Mouse (Mus musculus) midbrain, embryonic 16.5 days (tissue): ENCODE results near the gene 2810408A11Rik. TPM values are rescaled to one million over a fixed set of nuclear protein-coding genes. Genes with fewer than 3 reads are reported as not detected.
"Not testable (repeated sequence)": the region's sequence is repeated elsewhere in the genome, so short reads cannot be mapped to it uniquely, and the experiment has no call there.

Experiments used
- ATAC-seq: fragments of 200-750 bp; cut with Nextera tagmentation; 2 replicates; pipeline ENCODE4 v1.8.0; 2017; ENCODE audit warnings: moderate TSS enrichment
- H3K27ac ChIP-seq: fragments of 300-500 bp; sonication (generic); 2 replicates; pipeline ENCODE4 v1.5.1; 2014; ENCODE audit warnings: mild to moderate bottlenecking, low read length, mixed read lengths
- H3K27me3 ChIP-seq: fragments of 300-500 bp; sonication (generic); 2 replicates; pipeline ENCODE4 v1.6.1; 2014; ENCODE audit warnings: low read depth, low read length, mixed read lengths; ENCODE audit not compliant: control insufficient read depth, insufficient read depth
- H3K36me3 ChIP-seq: fragments of 300-500 bp; sonication (generic); 2 replicates; pipeline ENCODE4 v1.6.1; 2014; ENCODE audit warnings: mild to moderate bottlenecking, low read length, moderate library complexity, mixed read lengths; ENCODE audit not compliant: control insufficient read depth, insufficient read depth
- H3K4me1 ChIP-seq: fragments of 300-500 bp; sonication (generic); 2 replicates; pipeline ENCODE4 v1.6.1; 2014; ENCODE audit warnings: mild to moderate bottlenecking, low read length, mixed read lengths; ENCODE audit not compliant: control insufficient read depth, insufficient read depth
- H3K4me2 ChIP-seq: fragments of 300-500 bp; sonication (generic); 2 replicates; pipeline ENCODE4 v1.6.1; 2014; ENCODE audit warnings: mild to moderate bottlenecking, low read length, mixed read lengths
- H3K4me3 ChIP-seq: fragments of 300-500 bp; sonication (generic); 2 replicates; pipeline ENCODE4 v1.5.1; 2014; ENCODE audit warnings: low read depth, mild to moderate bottlenecking, low read length, moderate library complexity, mixed read lengths
- H3K9ac ChIP-seq: fragments of 300-500 bp; sonication (generic); 2 replicates; pipeline ENCODE4 v1.6.1; 2014; ENCODE audit warnings: low read depth, low read length, mixed read lengths
- H3K9me3 ChIP-seq: fragments of 300-500 bp; sonication (generic); replicated peaks from 2 replicates; pipeline ENCODE4 v1.6.1; 2014; ENCODE audit warnings: mild to moderate bottlenecking, low read length, mixed read lengths; ENCODE audit not compliant: control insufficient read depth, poor library complexity, severe bottlenecking
- WGBS: fragments of 180-500 bp; shearing (Covaris S2); extraction: QIAGEN DNeasy Blood & Tissue Kit; methylation state at CpG from one replicate; pipeline ENCODE4 v1.1.7; 2014; 5-methylcytosine and 5-hydroxymethylcytosine counted together
- polyA plus RNA-seq: library from polyadenylated mRNA; unstranded; fragments of >200 nt; fragmentation: Nextera tagmentation; extraction: Ambion mirVana; gene quantifications from 2 replicates; pipeline ENCODE4 v1.2.1, GENCODE M21; 2015

The 2810408A11Rik gene
- polyA plus RNA-seq, 1 experiment from 2014 or later, result 6.6 TPM

DNA sequence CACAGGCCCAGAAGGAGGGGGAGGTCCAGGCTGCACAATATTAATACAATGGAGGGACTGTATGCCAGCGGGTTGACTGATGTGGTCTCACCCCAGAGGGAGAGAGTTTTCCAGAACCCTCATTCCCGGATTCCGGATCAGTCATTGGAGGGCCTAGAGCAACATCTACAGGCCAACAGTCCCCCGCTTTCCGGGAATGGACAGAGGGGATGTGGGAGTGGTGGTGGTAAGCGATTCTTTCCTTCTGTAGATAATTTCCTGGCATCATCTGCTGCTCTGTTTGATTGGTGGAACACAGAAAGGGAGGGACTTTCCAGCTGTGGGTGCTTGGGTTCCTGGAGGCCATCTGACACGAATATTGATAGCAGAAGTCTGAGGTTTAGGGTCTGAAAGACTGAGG lies 24.6 kb downstream of the 2810408A11Rik start:
- WGBS, result 82% methylated on average over 7 of the region's 7 CpGs
- ATAC-seq, result no peak
- H3K36me3 ChIP-seq, result no peaks in the 10 kb centered on the region

DNA sequence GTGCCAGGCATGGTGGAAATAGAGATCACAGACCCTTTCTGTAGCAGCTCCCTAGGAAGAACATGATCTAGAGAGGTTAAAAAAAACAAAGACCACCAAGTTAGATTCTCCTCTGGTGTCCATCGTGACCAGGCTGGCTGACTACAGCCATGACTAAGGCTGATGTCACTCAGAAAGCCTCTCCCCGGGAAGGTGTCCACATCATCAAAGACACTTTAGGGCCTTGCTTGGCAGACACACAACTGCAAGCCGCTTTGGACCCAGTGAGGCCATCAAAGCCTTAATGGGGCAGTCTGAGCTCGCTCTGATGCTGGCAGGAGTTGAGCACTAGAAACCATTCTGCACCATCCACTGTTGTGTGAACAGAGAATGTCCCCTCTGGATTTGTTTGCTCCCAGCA lies 28.3 kb downstream of the 2810408A11Rik start:
- no peak overlapping the region for H3K4me2 ChIP-seq
- H3K4me1 ChIP-seq, result 0 out of 2 replicates have a peak, but pooled peaks cover 2% of the 10 kb centered on the region
- H3K27ac ChIP-seq, result no peak overlapping the region
- no peak for ATAC-seq
- H3K27me3 ChIP-seq, result no peaks in the 10 kb centered on the region
- H3K4me3 ChIP-seq, result no peak overlapping the region
- H3K9ac ChIP-seq, result no peak overlapping the region
- H3K36me3 ChIP-seq, result no peaks in the 10 kb centered on the region
- WGBS, result 81% methylated on average over 4 of the region's 4 CpGs
- no peaks in the 10 kb centered on the region for H3K9me3 ChIP-seq

More for the DNA sequence above, 24.6 kb downstream of the 2810408A11Rik start:
- Histone ChIP-seq H3K9ac (no peak overlapping the region), H3K4me2 (no peak overlapping the region), H3K9me3 (no peaks in the 10 kb centered on the region), H3K27me3 (no peaks in the 10 kb centered on the region; the same call in 1 of the 2 replicates), H3K4me1 (peaks cover 6% of the 10 kb centered on the region; the same call in 1 of the 2 replicates), H3K4me3 (no peak overlapping the region), H3K27ac (no peak overlapping the region)

DNA sequence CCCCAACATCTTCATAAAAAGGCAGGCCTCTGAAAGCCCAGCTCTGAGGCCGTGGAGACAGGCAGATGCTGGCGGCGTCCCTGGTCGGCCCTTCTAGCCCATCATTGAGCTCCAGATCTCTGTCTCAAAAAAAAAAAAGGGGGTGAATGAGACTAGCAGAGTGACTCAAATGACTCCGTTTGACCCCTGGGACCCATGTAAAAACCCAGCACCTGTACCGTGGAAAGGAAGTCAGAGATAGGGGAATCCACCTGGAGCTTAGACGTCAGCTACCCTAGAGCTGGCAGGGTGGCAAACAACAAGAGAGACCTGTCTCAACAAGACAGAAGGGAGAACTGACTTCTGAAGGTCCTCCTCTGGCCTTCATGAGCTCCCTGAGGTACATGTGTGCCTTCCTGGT lies 29.0 kb downstream of the 2810408A11Rik start:
- Histone ChIP-seq H3K9ac (no peak overlapping the region), H3K4me2 (no peak overlapping the region), H3K36me3 (no peaks in the 10 kb centered on the region), H3K4me1 (no peaks in the 10 kb centered on the region), H3K9me3 (no peaks in the 10 kb centered on the region), H3K27me3 (no peaks in the 10 kb centered on the region), H3K27ac (no peak overlapping the region), H3K4me3 (no peak overlapping the region)
- 90% methylated on average over 7 of the region's 7 CpGs for WGBS
- no peak for ATAC-seq

DNA sequence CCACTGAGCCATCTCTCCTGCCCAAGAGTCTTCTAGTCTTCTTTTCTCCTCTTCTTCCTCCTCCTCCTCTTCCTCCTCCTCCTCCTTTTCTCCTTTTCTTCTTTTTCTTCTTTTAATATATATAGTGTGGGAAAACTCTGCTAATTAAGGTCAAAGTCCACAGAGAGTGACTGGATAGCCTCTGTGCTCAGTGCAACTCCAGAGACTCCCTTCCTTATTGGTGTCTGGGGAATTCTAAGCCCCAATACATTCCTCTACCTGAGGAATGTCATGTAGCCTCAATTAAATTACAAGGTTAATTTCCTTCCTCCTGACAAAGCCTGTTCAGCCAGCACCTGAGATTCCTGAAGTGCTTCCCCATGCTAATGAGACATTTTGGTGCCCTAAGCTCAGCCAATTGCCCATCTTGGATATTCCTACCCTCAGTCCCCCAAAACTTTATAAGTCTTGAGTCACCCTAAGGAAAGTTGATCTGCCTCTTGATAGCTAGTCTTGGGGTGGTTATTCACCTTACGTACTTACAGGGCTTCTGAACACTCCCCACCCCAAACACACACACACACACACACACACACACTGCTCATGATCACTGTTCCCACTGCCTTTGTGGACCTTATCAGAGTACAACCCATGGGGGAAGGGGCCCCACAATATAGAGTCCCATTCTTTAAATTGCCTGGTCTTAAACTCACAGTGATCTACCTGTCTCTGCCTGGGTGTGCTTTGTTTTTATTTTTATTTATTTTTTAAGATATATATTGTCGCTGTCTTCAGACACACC lies 30.3 kb downstream of the 2810408A11Rik start:
- no peak overlapping the region for H3K4me2 ChIP-seq
- 92% methylated on average over 2 of the region's 2 CpGs for WGBS
- H3K9ac ChIP-seq, result no peak overlapping the region
- no peak for ATAC-seq
- H3K27ac ChIP-seq, result no peak overlapping the region
- no peak overlapping the region for H3K4me3 ChIP-seq
- no peaks in the 10 kb centered on the region for H3K4me1 ChIP-seq
- H3K9me3 ChIP-seq, result no peaks in the 10 kb centered on the region
- no peaks in the 10 kb centered on the region for H3K36me3 ChIP-seq
- no peaks in the 10 kb centered on the region for H3K27me3 ChIP-seq

DNA sequence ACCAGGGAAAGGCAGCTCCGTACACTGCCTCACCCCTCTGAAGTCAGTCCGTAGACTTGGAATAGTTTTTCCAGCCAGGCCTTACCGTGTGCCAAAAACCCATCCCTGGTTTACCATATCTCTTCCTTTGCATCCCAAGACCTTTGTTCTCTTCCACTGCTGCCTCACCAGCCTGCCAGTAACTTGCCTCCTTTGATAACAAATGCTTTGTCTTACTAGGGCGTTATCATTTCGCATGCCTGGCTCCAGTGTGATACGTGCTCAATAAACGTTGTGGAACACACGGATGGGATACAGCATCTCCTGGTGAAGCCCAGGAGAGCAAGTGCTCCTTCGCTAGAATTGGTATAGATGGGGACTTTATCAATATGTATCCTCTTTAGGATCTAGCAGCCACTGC lies 33.5 kb downstream of the 2810408A11Rik start:
- no peak overlapping the region for H3K9ac ChIP-seq
- WGBS, result 77% methylated on average over 9 of the region's 9 CpGs

DNA sequence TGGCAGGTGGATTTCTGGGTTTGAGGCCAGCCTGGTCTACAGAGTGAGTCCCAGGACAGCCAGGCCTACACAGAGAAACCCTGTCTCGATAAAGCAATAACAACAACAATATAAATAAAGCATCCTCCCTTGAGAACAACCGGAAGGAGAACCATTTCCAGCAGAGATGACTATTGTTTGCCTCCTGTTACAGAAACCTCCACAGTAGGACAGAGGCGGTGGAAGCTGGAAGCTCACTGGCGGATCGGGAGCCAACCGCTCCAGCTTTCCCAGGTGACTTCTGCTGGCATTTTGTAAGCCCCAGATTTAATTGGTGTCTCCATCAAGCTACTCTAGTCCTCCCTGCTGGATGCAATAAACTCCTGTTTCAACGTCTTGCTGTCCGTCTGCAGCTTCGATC lies 35.2 kb downstream of the 2810408A11Rik start:
- H3K4me1 ChIP-seq, result no peaks in the 10 kb centered on the region
- H3K4me2 ChIP-seq, result no peak overlapping the region
- 78% methylated on average over 9 of the region's 9 CpGs for WGBS
- ATAC-seq, result no peak
- no peak overlapping the region for H3K27ac ChIP-seq
- no peaks in the 10 kb centered on the region for H3K9me3 ChIP-seq
- H3K9ac ChIP-seq, result no peak overlapping the region
- no peaks in the 10 kb centered on the region for H3K36me3 ChIP-seq
- no peak overlapping the region for H3K4me3 ChIP-seq
- no peaks in the 10 kb centered on the region for H3K27me3 ChIP-seq

More for the DNA sequence above, 33.5 kb downstream of the 2810408A11Rik start:
- no peak overlapping the region for H3K27ac ChIP-seq
- no peak overlapping the region for H3K4me2 ChIP-seq
- H3K36me3 ChIP-seq, result no peaks in the 10 kb centered on the region
- no peaks in the 10 kb centered on the region for H3K4me1 ChIP-seq
- ATAC-seq, result no peak
- no peaks in the 10 kb centered on the region for H3K27me3 ChIP-seq
- no peak overlapping the region for H3K4me3 ChIP-seq
- no peaks in the 10 kb centered on the region for H3K9me3 ChIP-seq

DNA sequence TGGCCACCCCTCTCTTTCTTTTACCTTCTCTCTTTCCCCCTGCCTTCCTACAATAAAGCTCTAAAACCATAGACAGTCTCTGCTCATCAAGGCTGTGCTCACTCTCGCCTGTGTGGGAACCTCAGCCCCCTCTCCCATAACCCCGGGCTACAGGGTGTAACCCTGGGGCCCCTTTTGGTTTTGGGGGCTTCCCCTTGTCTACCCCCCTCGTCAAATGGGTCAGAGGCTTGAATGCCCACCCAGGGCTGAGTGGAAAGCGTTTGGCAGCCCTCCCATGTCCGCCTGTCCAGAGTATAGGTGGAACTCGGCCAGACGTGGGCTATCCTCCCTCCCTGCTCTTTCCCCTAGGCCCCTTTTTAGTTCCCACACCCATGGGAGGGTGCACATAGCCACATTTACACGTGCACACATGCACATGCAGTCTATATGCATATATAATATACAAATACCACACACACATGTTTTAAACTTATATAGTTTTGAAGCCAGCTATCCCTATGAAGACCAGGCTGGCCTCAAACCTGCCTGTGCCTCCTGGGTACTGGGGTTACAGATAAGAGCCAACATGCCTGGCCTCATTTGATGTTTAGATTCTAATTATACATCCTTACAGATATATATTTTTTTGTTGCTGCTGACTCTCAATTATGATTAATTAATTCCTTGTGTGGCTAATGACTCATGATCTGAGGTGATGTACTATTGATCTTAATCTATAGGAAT lies 36.5 kb downstream of the 2810408A11Rik start:
- Histone ChIP-seq H3K27me3 (no peaks in the 10 kb centered on the region), H3K4me1 (no peaks in the 10 kb centered on the region), H3K9ac (no peak overlapping the region), H3K36me3 (no peaks in the 10 kb centered on the region), H3K27ac (no peak overlapping the region), H3K4me3 (no peak overlapping the region), H3K9me3 (no peaks in the 10 kb centered on the region), H3K4me2 (no peak overlapping the region)
- ATAC-seq, result no peak
- WGBS, result 57% methylated on average over 8 of the region's 8 CpGs

DNA sequence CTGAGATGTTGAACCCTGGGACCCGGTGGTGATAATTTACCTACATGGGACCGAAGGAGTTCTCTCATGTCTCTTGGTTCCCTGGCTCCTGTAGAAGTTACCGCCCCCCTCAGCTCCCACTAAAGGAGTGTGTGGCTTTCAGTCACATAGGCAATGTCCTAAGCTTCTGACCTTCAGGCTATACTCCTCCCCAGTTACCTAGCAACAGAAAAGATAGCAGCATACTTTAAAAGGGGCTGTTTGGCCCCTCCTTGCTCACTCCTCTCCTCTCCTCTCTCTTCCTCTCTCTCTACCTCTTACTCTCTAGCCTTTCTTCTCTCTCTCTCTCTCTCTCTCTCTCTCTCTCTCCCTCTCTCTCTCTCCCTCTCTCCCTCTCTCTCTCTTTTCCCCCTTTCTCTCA lies 37.1 kb downstream of the 2810408A11Rik start:
- not testable (repeated sequence) for H3K4me3 ChIP-seq, H3K9ac ChIP-seq, H3K4me1 ChIP-seq, H3K4me2 ChIP-seq, H3K27ac ChIP-seq, H3K36me3 ChIP-seq, H3K9me3 ChIP-seq, H3K27me3 ChIP-seq, ATAC-seq
- 85% methylated on average over 3 of the region's 3 CpGs for WGBS
